Mouse (Mus musculus) midbrain, postnatal 0 days (tissue): Measurements from ENCODE around the gene Gm5136. TPM values are rescaled to one million over a fixed set of nuclear protein-coding genes. Genes with fewer than 3 reads are reported as not detected.
A peak's percentile ranks its signal among the peaks of the same experiment; 100 is the strongest.

Experiments
- ATAC-seq: fragments of 200-750 bp; cut with Nextera tagmentation; 2 replicates; pipeline ENCODE4 v1.8.0; 2017; ENCODE audit warnings: moderate number of reproducible peaks, mild to moderate bottlenecking, moderate TSS enrichment, moderate library complexity; ENCODE audit not compliant: low FRiP score
- DNase-seq: peaks from one replicate; pipeline ENCODE4 v3.0.0-alpha.2; 2015; ENCODE audit warnings: low spot score
- H3K27ac ChIP-seq: fragments of 300-500 bp; sonication (generic); 2 replicates; pipeline ENCODE4 v1.5.1; 2014; ENCODE audit warnings: low read depth, mild to moderate bottlenecking, low read length, mixed read lengths
- H3K27me3 ChIP-seq: fragments of 300-500 bp; sonication (generic); 2 replicates; pipeline ENCODE4 v1.6.1; 2014; ENCODE audit warnings: low read length, control low read depth, mixed read lengths; ENCODE audit not compliant: insufficient read depth
- H3K36me3 ChIP-seq: fragments of 300-500 bp; sonication (generic); 2 replicates; pipeline ENCODE4 v1.6.1; 2014; ENCODE audit warnings: low read length, control low read depth, mixed read lengths; ENCODE audit not compliant: insufficient read depth
- H3K4me1 ChIP-seq: fragments of 300-500 bp; sonication (generic); 2 replicates; pipeline ENCODE4 v1.6.1; 2014; ENCODE audit warnings: mild to moderate bottlenecking, control low read depth, antibody characterized with exemption, low read length, mixed read lengths; ENCODE audit not compliant: insufficient read depth
- H3K4me2 ChIP-seq: fragments of 300-500 bp; sonication (generic); 2 replicates; pipeline ENCODE4 v1.6.1; 2014; ENCODE audit warnings: low read depth, mild to moderate bottlenecking, low read length, mixed read lengths; ENCODE audit not compliant: poor library complexity, severe bottlenecking
- H3K4me3 ChIP-seq: fragments of 300-500 bp; sonication (generic); 2 replicates; pipeline ENCODE4 v1.5.1; 2014; ENCODE audit warnings: low read depth, mild to moderate bottlenecking, low read length, moderate library complexity
- H3K9ac ChIP-seq: fragments of 300-500 bp; sonication (generic); replicated peaks from 2 replicates; pipeline ENCODE4 v1.6.1; 2014; ENCODE audit warnings: mild to moderate bottlenecking, low read length, moderate library complexity, mixed read lengths; ENCODE audit not compliant: poor library complexity, severe bottlenecking
- H3K9me3 ChIP-seq: fragments of 300-500 bp; sonication (generic); 2 replicates; pipeline ENCODE4 v1.6.1; 2016; ENCODE audit warnings: low read length, control low read depth
- CTCF ChIP-seq: IDR thresholded peaks from 2 replicates; pipeline ENCODE4 v1.5.1; 2016; ENCODE audit warnings: antibody characterized with exemption, mild to moderate bottlenecking
- WGBS: fragments of 180-500 bp; shearing (Covaris S2); extraction: QIAGEN DNeasy Blood & Tissue Kit; methylation state at CpG from one replicate; pipeline ENCODE4 v1.1.7; 2014; 5-methylcytosine and 5-hydroxymethylcytosine counted together
- polyA plus RNA-seq: library from polyadenylated mRNA; unstranded; fragments of >200 nt; fragmentation: Nextera tagmentation; extraction: Ambion mirVana; gene quantifications from 2 replicates; pipeline ENCODE4 v1.2.1, GENCODE M21; 2015
- total RNA-seq: library from RNA; depleted of rRNA; stranded (reverse); fragments of >200 nt; gene quantifications from 2 replicates; pipeline ENCODE4 v1.2.3, GENCODE M21; 2014

The Gm5136 gene
- total and polyA plus RNA-seq, 2 experiments from 2014 or later = 0.16 TPM; not detected in 1

DNA sequence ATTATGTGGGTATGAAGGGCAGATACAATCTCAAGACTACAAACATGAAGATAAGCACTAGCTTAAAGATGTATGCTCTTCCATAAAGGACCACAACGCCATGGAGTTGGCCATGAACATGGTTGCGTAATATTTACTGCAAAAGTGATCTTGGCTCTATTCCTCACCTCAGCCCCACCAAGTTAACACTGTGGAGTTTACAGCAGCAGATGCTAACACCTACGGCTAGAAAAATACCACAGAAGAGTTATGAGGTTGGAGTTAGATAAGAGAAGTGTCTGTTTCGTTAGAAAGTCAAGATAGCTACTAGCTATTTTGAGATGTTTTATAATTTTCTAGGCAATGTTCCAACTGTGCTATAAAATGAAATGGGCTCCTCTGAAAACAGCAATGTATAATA is 43.1 kb downstream of the Gm5136 start:
- H3K4me1 ChIP-seq = no peaks in the 10 kb centered on the region
- no peak overlapping the region for H3K27ac ChIP-seq
- H3K36me3 ChIP-seq = no peaks in the 10 kb centered on the region
- H3K4me3 ChIP-seq = no peak overlapping the region
- DNase-seq = no peak
- TF ChIP-seq CTCF = no peak
- WGBS = 93% methylated on average over 4 of the region's 4 CpGs
- ATAC-seq = no peak
- H3K27me3 ChIP-seq = no peaks in the 10 kb centered on the region
- no peak overlapping the region for H3K4me2 ChIP-seq
- H3K9ac ChIP-seq = no peak overlapping the region
- no peaks in the 10 kb centered on the region for H3K9me3 ChIP-seq

DNA sequence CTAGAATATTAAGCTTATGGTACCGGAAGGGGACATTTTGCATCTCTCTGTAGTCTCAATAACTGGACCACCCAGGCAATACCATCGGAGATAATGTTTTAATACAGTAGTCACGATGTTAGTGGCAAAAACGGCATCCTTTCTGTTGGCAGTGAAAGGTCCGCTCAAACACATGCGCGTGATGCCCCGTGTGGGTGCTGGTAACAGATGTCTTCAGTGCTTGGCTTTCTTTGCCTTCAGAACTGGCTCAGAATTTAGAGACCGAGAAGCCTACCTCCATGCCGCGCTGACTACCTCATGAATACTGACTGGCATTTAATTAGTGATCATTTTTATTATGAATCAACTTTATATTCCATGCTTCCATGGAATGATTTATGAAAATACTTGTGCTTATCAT is 44.9 kb downstream of the Gm5136 start:
- Histone ChIP-seq H3K9ac (no peak overlapping the region), H3K9me3 (no peaks in the 10 kb centered on the region), H3K36me3 (no peaks in the 10 kb centered on the region), H3K27me3 (no peaks in the 10 kb centered on the region), H3K4me1 (no peaks in the 10 kb centered on the region), H3K4me3 (no peak overlapping the region), H3K27ac (no peak overlapping the region), H3K4me2 (no peak overlapping the region)
- ATAC-seq (no peak), DNase-seq (no peak)
- TF ChIP-seq CTCF = no peak
- WGBS = 95% methylated on average over 11 of the region's 11 CpGs

DNA sequence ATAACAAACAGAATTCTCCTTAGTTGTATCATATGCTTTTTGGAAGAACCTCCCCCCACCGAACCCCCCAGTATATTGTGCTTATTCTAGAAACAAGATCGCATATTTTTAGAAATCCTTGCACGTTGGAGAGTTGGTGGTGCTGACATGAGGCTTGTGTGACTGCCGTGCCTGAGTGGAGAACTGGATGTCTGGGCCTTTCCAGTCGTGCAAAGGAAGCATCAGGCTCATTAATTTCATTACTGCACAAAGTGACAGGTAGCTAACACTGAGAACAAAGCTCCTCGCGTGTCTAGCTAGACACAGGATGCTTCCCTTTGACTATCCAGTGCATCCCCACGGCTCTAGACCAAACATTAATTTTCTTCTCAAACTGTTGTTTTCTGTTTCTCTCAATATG is 47.1 kb downstream of the Gm5136 start:
- DNase-seq (no peak), ATAC-seq (no peak)
- H3K4me3 ChIP-seq = no peak overlapping the region
- 74% methylated on average over 8 of the region's 8 CpGs for WGBS
- no peak overlapping the region for H3K9ac ChIP-seq
- H3K4me1 ChIP-seq = no peaks in the 10 kb centered on the region
- H3K4me2 ChIP-seq = no peak overlapping the region
- no peaks in the 10 kb centered on the region for H3K27me3 ChIP-seq
- no peaks in the 10 kb centered on the region for H3K9me3 ChIP-seq
- no peak overlapping the region for H3K27ac ChIP-seq
- no peaks in the 10 kb centered on the region for H3K36me3 ChIP-seq
- TF ChIP-seq CTCF = no peak

GRCm38 (mm10) chr10:108652066-108652465 is 47.9 kb downstream of the Gm5136 start:
- ATAC-seq (no peak), DNase-seq (no peak)
- Histone ChIP-seq H3K27ac (no peak overlapping the region), H3K9ac (no peak overlapping the region), H3K36me3 (no peaks in the 10 kb centered on the region), H3K9me3 (no peaks in the 10 kb centered on the region), H3K4me1 (no peaks in the 10 kb centered on the region), H3K4me2 (no peak overlapping the region), H3K4me3 (no peak overlapping the region), H3K27me3 (no peaks in the 10 kb centered on the region)
- TF ChIP-seq CTCF = no peak
- 75% methylated on average over 8 of the region's 8 CpGs for WGBS

- DNase-seq = no peak
- H3K9me3 ChIP-seq = no peaks in the 10 kb centered on the region
- WGBS = 59% methylated on average over 7 of the region's 7 CpGs
- no peak overlapping the region for H3K9ac ChIP-seq
- ATAC-seq = no peak
- no peaks in the 10 kb centered on the region for H3K36me3 ChIP-seq
- H3K4me3 ChIP-seq = no peak overlapping the region
- H3K4me2 ChIP-seq = no peak overlapping the region
- H3K27ac ChIP-seq = peak overlapping the region; percentile 55
- H3K4me1 ChIP-seq = no peaks in the 10 kb centered on the region
- no peak for TF ChIP-seq CTCF
- no peaks in the 10 kb centered on the region for H3K27me3 ChIP-seq
Measured at GRCm38 (mm10) chr10:108649174-108649573, 50.8 kb downstream of the Gm5136 start.
